Mouse (Mus musculus): ENCODE data around the gene Gm45062.

DNA sequence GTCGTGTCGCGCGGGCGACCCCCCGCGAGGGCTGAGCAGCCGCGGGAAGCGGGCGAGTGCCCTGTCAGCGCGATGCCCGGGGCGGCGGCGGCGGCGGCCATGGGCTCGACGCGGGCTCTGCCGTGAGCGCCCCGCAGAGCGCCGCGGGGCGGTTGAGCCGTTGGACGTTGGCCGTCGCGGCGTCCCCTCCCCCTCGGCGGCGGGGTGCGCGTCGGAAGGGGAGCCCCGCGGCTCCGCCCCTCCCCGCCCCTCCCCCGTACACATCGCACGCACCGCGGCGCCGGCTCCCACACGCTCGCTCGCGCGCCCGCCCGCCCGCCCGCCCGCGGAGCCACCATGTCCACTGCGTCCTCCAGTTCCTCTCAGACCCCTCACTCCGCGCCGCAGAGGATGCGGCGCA, 250.3 kb downstream of the Gm45062 start, which contains the start of gene Glcci1:
- TF ChIP-seq POLR2A (IDR thresholded peaks at IDR 0.05; ENCODE audit: insufficient read depth, low read length) (no peak), CTCF (IDR thresholded peaks at IDR 0.05; ENCODE audit: low read depth, low read length) (no peak), EP300 (IDR thresholded peaks at IDR 0.05; ENCODE audit: insufficient read depth, low read depth, low read length) (no peak)

Measured in ES-Bruce4 (cell line).